Mouse (Mus musculus): ENCODE results near the gene Gm3646. TPM values are rescaled to one million over a fixed set of nuclear protein-coding genes. Genes with fewer than 3 reads are reported as not detected.

Gene Gm3646
- polyA plus RNA-seq, 1 experiment from 2014 or later = not detected

GRCm38 (mm10) chr1:39779111-39779980 lies 25.8 kb downstream of the Gm3646 start:
- H3K9ac ChIP-seq = no peak overlapping the region
- no peak overlapping the region for H3K4me2 ChIP-seq
- no peaks in the 10 kb centered on the region; the same call in 1 of the 2 replicates for H3K4me1 ChIP-seq (ENCODE audit: insufficient read depth)
- H3K27ac ChIP-seq (ENCODE audit: low read depth) = peak overlapping the region; percentile 37; the same call in 1 of the 2 replicates
- 61% methylated on average over 16 of the region's 16 CpGs for WGBS
- H3K9me3 ChIP-seq (ENCODE audit: low read depth, low read length) = no peaks in the 10 kb centered on the region
- H3K27me3 ChIP-seq (ENCODE audit: insufficient read depth, low read length) = no peaks in the 10 kb centered on the region
- ATAC-seq (ENCODE audit: insufficient read depth) (no peak), DNase-seq (no peak)
- no peaks in the 10 kb centered on the region for H3K36me3 ChIP-seq (ENCODE audit: insufficient read depth)
- H3K4me3 ChIP-seq (ENCODE audit: low read depth, low read length) = no peak overlapping the region
- TF ChIP-seq CTCF (IDR thresholded peaks at IDR 0.05; ENCODE audit: low read depth) = no peak

- TF ChIP-seq CTCF (IDR thresholded peaks at IDR 0.05; ENCODE audit: low read depth) = no peak
- WGBS = 72% methylated on average over 14 of the region's 14 CpGs
- Histone ChIP-seq H3K4me2 (no peak overlapping the region), H3K27ac (ENCODE audit: low read depth) (no peak overlapping the region), H3K9ac (no peak overlapping the region), H3K27me3 (ENCODE audit: insufficient read depth, low read length) (no peaks in the 10 kb centered on the region), H3K9me3 (ENCODE audit: low read depth, low read length) (no peaks in the 10 kb centered on the region), H3K36me3 (ENCODE audit: insufficient read depth) (no peaks in the 10 kb centered on the region), H3K4me3 (ENCODE audit: low read depth, low read length) (no peak overlapping the region), H3K4me1 (ENCODE audit: insufficient read depth) (0 out of 2 replicates have a peak, but pooled peaks cover 9% of the 10 kb centered on the region)
- no peak for DNase-seq
- no peak for ATAC-seq (ENCODE audit: insufficient read depth)
Observed at GRCm38 (mm10) chr1:39773991-39774729, 31.0 kb downstream of the Gm3646 start.

GRCm38 (mm10) chr1:39773551-39773950 lies 31.6 kb downstream of the Gm3646 start:
- WGBS = 62% methylated on average over 5 of the region's 5 CpGs
- Histone ChIP-seq H3K9ac (no peak overlapping the region), H3K36me3 (ENCODE audit: insufficient read depth) (no peaks in the 10 kb centered on the region), H3K4me1 (ENCODE audit: insufficient read depth) (0 out of 2 replicates have a peak, but pooled peaks cover 9% of the 10 kb centered on the region), H3K4me3 (ENCODE audit: low read depth, low read length) (no peak overlapping the region), H3K9me3 (ENCODE audit: low read depth, low read length) (no peaks in the 10 kb centered on the region), H3K4me2 (no peak overlapping the region), H3K27ac (ENCODE audit: low read depth) (no peak overlapping the region), H3K27me3 (ENCODE audit: insufficient read depth, low read length) (no peaks in the 10 kb centered on the region)
- DNase-seq (no peak), ATAC-seq (ENCODE audit: insufficient read depth) (no peak)
- TF ChIP-seq CTCF (IDR thresholded peaks at IDR 0.05; ENCODE audit: low read depth) = no peak

- H3K4me1 ChIP-seq (ENCODE audit: insufficient read depth) = 0 out of 2 replicates have a peak, but pooled peaks cover 9% of the 10 kb centered on the region
- peak; percentile 78 for DNase-seq
Observed at GRCm38 (mm10) chr1:39772401-39773095, 32.6 kb downstream of the Gm3646 start.

GRCm38 (mm10) chr1:39770436-39770835 lies 34.7 kb downstream of the Gm3646 start:
- 0 out of 2 replicates have a peak, but pooled peaks have one; percentile 5 for TF ChIP-seq CTCF (IDR thresholded peaks at IDR 0.05; ENCODE audit: low read depth)
- Histone ChIP-seq H3K4me3 (ENCODE audit: low read depth, low read length) (no peak overlapping the region), H3K4me2 (no peak overlapping the region), H3K27me3 (ENCODE audit: insufficient read depth, low read length) (no peaks in the 10 kb centered on the region), H3K9me3 (ENCODE audit: low read depth, low read length) (no peaks in the 10 kb centered on the region), H3K36me3 (ENCODE audit: insufficient read depth) (no peaks in the 10 kb centered on the region), H3K27ac (ENCODE audit: low read depth) (peak overlapping the region; percentile 76), H3K4me1 (ENCODE audit: insufficient read depth) (peaks cover 10% of the 10 kb centered on the region; the same call in 1 of the 2 replicates), H3K9ac (no peak overlapping the region)
- ATAC-seq (ENCODE audit: insufficient read depth) (peak; percentile 73), DNase-seq (peak; percentile 85)
- WGBS = 38% methylated on average over 5 of the region's 5 CpGs

More at GRCm38 (mm10) chr1:39772401-39773095, 32.6 kb downstream of the Gm3646 start:
- Histone ChIP-seq H3K27ac (ENCODE audit: low read depth) (peak overlapping the region; percentile 42), H3K4me2 (no peak overlapping the region), H3K27me3 (ENCODE audit: insufficient read depth, low read length) (no peaks in the 10 kb centered on the region), H3K4me3 (ENCODE audit: low read depth, low read length) (no peak overlapping the region), H3K9me3 (ENCODE audit: low read depth, low read length) (no peaks in the 10 kb centered on the region), H3K36me3 (ENCODE audit: insufficient read depth) (no peaks in the 10 kb centered on the region), H3K9ac (no peak overlapping the region)
- TF ChIP-seq CTCF (IDR thresholded peaks at IDR 0.05; ENCODE audit: low read depth) = no peak
- WGBS = 12% methylated on average over 3 of the region's 3 CpGs
- ATAC-seq (ENCODE audit: insufficient read depth) = peak; percentile 83

GRCm38 (mm10) chr1:39768017-39768416 lies 37.1 kb downstream of the Gm3646 start:
- H3K4me1 ChIP-seq (ENCODE audit: insufficient read depth) = peaks cover 17% of the 10 kb centered on the region; the same call in 1 of the 2 replicates
- no peak overlapping the region for H3K4me2 ChIP-seq
- no peaks in the 10 kb centered on the region for H3K36me3 ChIP-seq (ENCODE audit: insufficient read depth)
- ATAC-seq (ENCODE audit: insufficient read depth) (no peak), DNase-seq (no peak)
- H3K27ac ChIP-seq (ENCODE audit: low read depth) = no peak overlapping the region
- no peak overlapping the region for H3K9ac ChIP-seq
- no peaks in the 10 kb centered on the region for H3K27me3 ChIP-seq (ENCODE audit: insufficient read depth, low read length)
- no peak for TF ChIP-seq CTCF (IDR thresholded peaks at IDR 0.05; ENCODE audit: low read depth)
- 72% methylated on average over 3 of the region's 3 CpGs for WGBS
- no peaks in the 10 kb centered on the region for H3K9me3 ChIP-seq (ENCODE audit: low read depth, low read length)
- H3K4me3 ChIP-seq (ENCODE audit: low read depth, low read length) = no peak overlapping the region
